Mouse (Mus musculus) midbrain, embryonic 16.5 days (tissue): Measurements from ENCODE around the gene Dusp16. TPM values are rescaled to one million over a fixed set of nuclear protein-coding genes. Genes with fewer than 3 reads are reported as not detected.
A peak's percentile ranks its signal among the peaks of the same experiment; 100 is the strongest.
"Not testable (repeated sequence)": the region's sequence is repeated elsewhere in the genome, so short reads cannot be mapped to it uniquely, and the experiment has no call there.

Source experiments
- ATAC-seq: fragments of 200-750 bp; cut with Nextera tagmentation; 2 replicates; pipeline ENCODE4 v1.8.0; 2017; ENCODE audit warnings: moderate TSS enrichment
- H3K27ac ChIP-seq: fragments of 300-500 bp; sonication (generic); 2 replicates; pipeline ENCODE4 v1.5.1; 2014; ENCODE audit warnings: mild to moderate bottlenecking, low read length, mixed read lengths
- H3K27me3 ChIP-seq: fragments of 300-500 bp; sonication (generic); 2 replicates; pipeline ENCODE4 v1.6.1; 2014; ENCODE audit warnings: low read depth, low read length, mixed read lengths; ENCODE audit not compliant: control insufficient read depth, insufficient read depth
- H3K36me3 ChIP-seq: fragments of 300-500 bp; sonication (generic); 2 replicates; pipeline ENCODE4 v1.6.1; 2014; ENCODE audit warnings: mild to moderate bottlenecking, low read length, moderate library complexity, mixed read lengths; ENCODE audit not compliant: control insufficient read depth, insufficient read depth
- H3K4me1 ChIP-seq: fragments of 300-500 bp; sonication (generic); 2 replicates; pipeline ENCODE4 v1.6.1; 2014; ENCODE audit warnings: mild to moderate bottlenecking, low read length, mixed read lengths; ENCODE audit not compliant: control insufficient read depth, insufficient read depth
- H3K4me2 ChIP-seq: fragments of 300-500 bp; sonication (generic); 2 replicates; pipeline ENCODE4 v1.6.1; 2014; ENCODE audit warnings: mild to moderate bottlenecking, low read length, mixed read lengths
- H3K4me3 ChIP-seq: fragments of 300-500 bp; sonication (generic); 2 replicates; pipeline ENCODE4 v1.5.1; 2014; ENCODE audit warnings: low read depth, mild to moderate bottlenecking, low read length, moderate library complexity, mixed read lengths
- H3K9ac ChIP-seq: fragments of 300-500 bp; sonication (generic); 2 replicates; pipeline ENCODE4 v1.6.1; 2014; ENCODE audit warnings: low read depth, low read length, mixed read lengths
- H3K9me3 ChIP-seq: fragments of 300-500 bp; sonication (generic); replicated peaks from 2 replicates; pipeline ENCODE4 v1.6.1; 2014; ENCODE audit warnings: mild to moderate bottlenecking, low read length, mixed read lengths; ENCODE audit not compliant: control insufficient read depth, poor library complexity, severe bottlenecking
- WGBS: fragments of 180-500 bp; shearing (Covaris S2); extraction: QIAGEN DNeasy Blood & Tissue Kit; methylation state at CpG from one replicate; pipeline ENCODE4 v1.1.7; 2014; 5-methylcytosine and 5-hydroxymethylcytosine counted together
- polyA plus RNA-seq: library from polyadenylated mRNA; unstranded; fragments of >200 nt; fragmentation: Nextera tagmentation; extraction: Ambion mirVana; gene quantifications from 2 replicates; pipeline ENCODE4 v1.2.1, GENCODE M21; 2015

Gene Dusp16
- polyA plus RNA-seq, 1 experiment from 2014 or later = 5.5 TPM

DNA sequence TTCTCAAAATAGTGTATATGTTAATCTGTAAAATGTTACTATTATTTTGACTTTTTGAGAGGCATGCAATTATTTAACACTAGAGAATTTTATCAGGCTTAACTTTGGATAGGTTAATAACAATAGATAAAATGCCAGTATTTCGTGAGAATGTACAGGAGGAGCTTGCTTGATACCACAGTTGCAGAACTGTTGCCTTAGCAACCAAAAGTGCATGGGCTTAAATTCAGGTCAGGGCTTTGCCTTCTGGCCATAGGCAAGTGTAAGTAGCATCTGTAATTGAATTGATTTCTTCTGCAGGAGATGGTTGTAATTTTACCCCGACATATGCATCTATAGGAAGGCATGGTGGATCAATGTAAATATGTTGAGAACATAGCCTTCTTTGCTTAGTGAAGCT is 107.4 kb downstream of the Dusp16 start:
- peaks cover 5% of the 10 kb centered on the region; the same call in 1 of the 2 replicates for H3K36me3 ChIP-seq
- H3K9me3 ChIP-seq = no peaks in the 10 kb centered on the region
- H3K4me1 ChIP-seq = peaks cover 13% of the 10 kb centered on the region
- peak overlapping the region; percentile 71 for H3K27ac ChIP-seq
- H3K9ac ChIP-seq = no peak overlapping the region
- H3K27me3 ChIP-seq = no peaks in the 10 kb centered on the region
- H3K4me2 ChIP-seq = no peak overlapping the region
- peak; percentile 80; the same call in 1 of the 2 replicates for ATAC-seq
- WGBS = 17% methylated on average over 2 of the region's 2 CpGs
- no peak overlapping the region for H3K4me3 ChIP-seq

DNA sequence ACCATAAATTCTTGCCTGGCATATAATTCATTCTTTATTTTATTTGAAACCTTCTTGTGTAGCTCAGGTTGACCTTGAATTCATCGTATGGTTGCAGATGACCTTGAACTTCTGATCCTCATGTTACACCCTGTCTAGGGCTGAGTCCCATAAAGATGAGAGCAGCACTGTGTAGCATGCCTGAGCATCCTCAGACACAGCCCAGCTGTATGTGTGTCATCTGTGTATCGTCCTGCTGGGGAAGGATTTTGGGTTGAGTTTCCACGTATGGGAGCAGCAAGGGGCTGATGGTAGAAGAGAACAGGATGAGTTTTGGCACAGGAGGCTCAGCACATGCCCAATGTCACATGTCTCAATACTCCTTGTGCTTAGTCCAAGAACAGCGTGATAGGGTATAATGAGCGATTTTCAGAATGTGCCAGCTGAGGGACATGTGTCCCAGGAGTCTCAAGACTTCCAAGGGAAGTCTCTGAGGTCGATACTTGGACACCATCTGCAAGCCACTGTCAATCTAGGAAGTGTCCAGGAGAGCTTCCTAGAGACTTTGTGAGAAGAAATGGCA is 108.0 kb downstream of the Dusp16 start:
- Histone ChIP-seq H3K36me3 (peaks cover 5% of the 10 kb centered on the region; the same call in 1 of the 2 replicates), H3K9me3 (no peaks in the 10 kb centered on the region), H3K27ac (peak overlapping the region; percentile 47; the same call in 1 of the 2 replicates), H3K4me3 (no peak overlapping the region), H3K4me2 (no peak overlapping the region), H3K4me1 (peaks cover 13% of the 10 kb centered on the region), H3K27me3 (no peaks in the 10 kb centered on the region), H3K9ac (no peak overlapping the region)
- WGBS = 75% methylated on average over 6 of the region's 6 CpGs
- ATAC-seq = peak; percentile 37; the same call in 1 of the 2 replicates

GRCm38 (mm10) chr6:134679330-134679729 is 113.1 kb downstream of the Dusp16 start:
- H3K9me3 ChIP-seq, H3K4me2 ChIP-seq, H3K36me3 ChIP-seq, H3K4me3 ChIP-seq, H3K27ac ChIP-seq, H3K9ac ChIP-seq, H3K4me1 ChIP-seq, ATAC-seq, H3K27me3 ChIP-seq: not testable (repeated sequence)
- 94% methylated on average over 4 of the region's 4 CpGs for WGBS

GRCm38 (mm10) chr6:134678037-134678436 is 114.4 kb downstream of the Dusp16 start:
- Histone ChIP-seq H3K27me3 (no peaks in the 10 kb centered on the region), H3K4me1 (no peaks in the 10 kb centered on the region), H3K9me3 (no peaks in the 10 kb centered on the region), H3K9ac (no peak overlapping the region), H3K27ac (no peak overlapping the region), H3K4me2 (no peak overlapping the region), H3K4me3 (no peak overlapping the region), H3K36me3 (no peaks in the 10 kb centered on the region)
- no peak for ATAC-seq
- WGBS = 86% methylated on average over 3 of the region's 3 CpGs

DNA sequence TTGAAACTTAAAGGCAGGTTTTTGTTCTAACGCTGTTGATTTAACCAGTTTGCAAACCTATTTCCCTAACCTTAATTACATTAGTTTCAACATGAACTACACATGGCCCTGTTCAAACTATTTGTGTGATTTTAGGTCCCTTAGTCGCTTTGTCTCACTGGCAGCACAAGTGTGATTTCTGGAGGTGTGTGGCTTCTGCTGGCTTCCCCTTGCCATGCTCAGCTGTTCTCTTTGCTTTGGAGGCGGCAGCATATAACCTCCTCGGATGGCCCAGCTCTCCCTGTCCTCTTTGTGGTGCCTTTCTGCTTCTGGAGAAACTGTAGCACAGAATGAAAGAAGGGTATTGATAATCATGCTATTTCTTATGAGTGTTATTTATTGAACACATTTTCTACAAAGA is 114.9 kb downstream of the Dusp16 start:
- no peak overlapping the region for H3K4me2 ChIP-seq
- 82% methylated on average over 4 of the region's 4 CpGs for WGBS
- no peak overlapping the region for H3K27ac ChIP-seq
- H3K4me1 ChIP-seq = no peaks in the 10 kb centered on the region
- H3K27me3 ChIP-seq = no peaks in the 10 kb centered on the region
- H3K4me3 ChIP-seq = no peak overlapping the region
- no peak for ATAC-seq
- no peaks in the 10 kb centered on the region for H3K36me3 ChIP-seq
- no peaks in the 10 kb centered on the region for H3K9me3 ChIP-seq
- H3K9ac ChIP-seq = no peak overlapping the region

GRCm38 (mm10) chr6:134673712-134674111 is 118.7 kb downstream of the Dusp16 start:
- not testable (repeated sequence) for H3K4me1 ChIP-seq, H3K4me3 ChIP-seq, H3K9ac ChIP-seq, H3K4me2 ChIP-seq, H3K27me3 ChIP-seq, H3K9me3 ChIP-seq, ATAC-seq, H3K27ac ChIP-seq, H3K36me3 ChIP-seq
- WGBS = 90% methylated on average over 8 of the region's 8 CpGs

GRCm38 (mm10) chr6:134670881-134671411 is 121.5 kb downstream of the Dusp16 start:
- no peak overlapping the region for H3K4me3 ChIP-seq
- no peaks in the 10 kb centered on the region for H3K4me1 ChIP-seq
- H3K9me3 ChIP-seq = no peaks in the 10 kb centered on the region
- 63% methylated on average over 4 of the region's 4 CpGs for WGBS
- ATAC-seq = no peak
- H3K27ac ChIP-seq = no peak overlapping the region
- no peaks in the 10 kb centered on the region for H3K27me3 ChIP-seq
- no peak overlapping the region for H3K9ac ChIP-seq
- H3K36me3 ChIP-seq = no peaks in the 10 kb centered on the region
- H3K4me2 ChIP-seq = no peak overlapping the region

DNA sequence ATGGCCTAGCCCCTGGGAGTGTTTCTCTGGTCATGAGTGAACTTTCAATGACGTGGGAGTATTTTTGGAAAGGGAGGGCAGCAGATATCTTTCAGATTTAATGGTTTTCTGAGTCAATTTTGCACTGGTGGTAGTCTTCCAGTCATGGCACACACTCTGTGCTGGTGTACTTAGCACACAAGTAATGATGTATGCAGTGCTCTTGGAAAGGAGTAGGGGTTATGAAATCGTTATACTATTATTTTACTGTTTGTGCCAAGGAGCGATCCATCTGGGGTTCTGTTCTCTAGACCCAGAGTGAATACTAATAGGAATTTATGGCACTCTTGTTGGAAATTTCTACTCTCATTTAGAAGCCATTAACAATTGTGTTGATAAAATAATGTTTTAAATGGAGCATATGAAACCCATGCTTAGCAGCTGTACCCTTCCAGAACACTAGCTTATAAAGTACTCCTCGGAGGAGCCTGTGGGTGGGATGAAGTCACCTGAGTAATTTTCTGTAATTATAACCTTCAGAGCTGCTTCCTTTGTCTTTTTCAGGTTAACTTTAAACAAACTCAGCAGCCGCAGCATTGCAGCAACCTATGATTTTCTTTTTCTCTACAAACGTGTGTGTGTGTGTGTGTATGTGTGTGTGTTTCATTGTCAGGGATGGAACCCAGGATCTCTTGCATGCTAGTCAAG is 123.1 kb downstream of the Dusp16 start:
- H3K27ac ChIP-seq = no peak overlapping the region
- no peak for ATAC-seq
- no peaks in the 10 kb centered on the region for H3K9me3 ChIP-seq
- H3K9ac ChIP-seq = no peak overlapping the region
- H3K4me1 ChIP-seq = no peaks in the 10 kb centered on the region
- no peaks in the 10 kb centered on the region for H3K36me3 ChIP-seq
- WGBS = 81% methylated on average over 6 of the region's 6 CpGs
- H3K4me3 ChIP-seq = no peak overlapping the region
- H3K27me3 ChIP-seq = no peaks in the 10 kb centered on the region
- no peak overlapping the region for H3K4me2 ChIP-seq

GRCm38 (mm10) chr6:134668519-134668918 is 123.9 kb downstream of the Dusp16 start:
- no peaks in the 10 kb centered on the region for H3K4me1 ChIP-seq
- no peak overlapping the region for H3K4me3 ChIP-seq
- 90% methylated on average over 2 of the region's 2 CpGs for WGBS
- H3K4me2 ChIP-seq = no peak overlapping the region
- no peak for ATAC-seq
- H3K27ac ChIP-seq = no peak overlapping the region
- no peak overlapping the region for H3K9ac ChIP-seq
- H3K27me3 ChIP-seq = no peaks in the 10 kb centered on the region
- H3K36me3 ChIP-seq = no peaks in the 10 kb centered on the region
- H3K9me3 ChIP-seq = no peaks in the 10 kb centered on the region
